Mouse (Mus musculus) urinary bladder, postnatal 10 days (tissue): ENCODE data around the gene Gm13212.
"Not testable (repeated sequence)": the region's sequence is repeated elsewhere in the genome, so short reads cannot be mapped to it uniquely, and the experiment has no call there.

Experiments
- DNase-seq: peaks from one replicate; pipeline ENCODE4 v3.0.0; 2022; ENCODE audit warnings: low spot score

The Gm13212 gene

DNA sequence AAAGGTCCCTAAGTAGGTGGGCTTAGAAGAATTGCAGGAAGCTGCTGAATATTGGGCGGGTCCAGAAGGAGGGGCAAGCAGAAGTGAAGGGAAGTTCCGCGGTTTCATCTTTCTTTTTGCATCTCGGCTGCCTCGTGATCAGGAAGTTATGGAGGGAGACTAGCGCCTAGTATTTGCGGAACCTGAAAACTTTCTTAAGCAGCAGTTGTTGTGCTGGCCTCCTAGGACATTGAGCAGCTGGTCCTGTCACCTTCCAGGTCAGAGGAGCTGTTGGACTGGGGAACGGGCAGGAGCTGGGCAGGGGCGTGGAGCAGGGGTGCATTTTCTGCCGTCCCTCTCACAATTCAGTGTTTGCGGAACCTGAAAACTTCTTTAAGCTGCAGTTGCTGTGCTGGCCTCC is at the start of gene Gm13212:
TSS of gene Gm13212 (plus strand) at position 89 of the 400 bp plus-strand sequence.
- not testable (repeated sequence) for DNase-seq

- not testable (repeated sequence) for DNase-seq
Measured at GRCm38 (mm10) chr4:145543861-145544260, 41.1 kb upstream of the Gm13212 start.

DNA sequence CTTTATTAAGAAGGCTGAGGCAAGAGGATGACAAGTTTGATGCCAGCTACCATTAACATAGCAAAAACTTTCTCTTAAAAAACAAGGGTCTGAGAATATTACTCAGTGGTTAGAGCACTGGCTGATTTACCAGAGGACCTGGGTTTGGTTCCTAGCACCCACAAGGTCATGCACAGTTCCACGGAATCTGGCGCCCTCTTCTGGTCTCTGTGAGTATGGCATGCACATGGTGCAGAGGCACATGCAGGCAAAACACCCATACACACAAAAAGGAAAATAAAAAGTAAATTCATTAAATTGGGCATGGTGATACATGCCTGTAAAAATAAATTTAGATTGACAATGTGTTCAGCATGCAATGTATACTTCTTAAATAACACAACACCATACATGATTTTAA is 39.9 kb upstream of the Gm13212 start:
- not testable (repeated sequence) for DNase-seq

- not testable (repeated sequence) for DNase-seq
Measured at GRCm38 (mm10) chr4:145545734-145546349, 39.1 kb upstream of the Gm13212 start.

DNA sequence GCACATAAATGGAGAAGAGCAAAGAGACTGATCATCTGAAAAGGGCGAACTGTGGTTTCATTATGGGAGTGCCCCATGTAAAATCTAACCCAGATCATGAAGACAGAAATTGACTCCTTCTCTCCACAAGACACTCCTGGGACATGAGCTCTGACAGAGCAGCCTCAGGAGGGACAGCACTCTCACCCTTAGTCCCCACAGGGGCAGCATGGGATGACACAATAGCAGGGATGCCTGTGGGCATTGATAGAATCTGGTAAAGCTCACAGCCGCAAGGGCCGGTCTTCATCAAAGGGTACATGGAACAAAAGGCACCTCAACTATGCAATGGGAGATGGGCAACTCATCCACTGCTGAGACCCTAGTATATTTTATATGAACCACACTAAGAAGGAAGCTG is 38.5 kb upstream of the Gm13212 start:
- not testable (repeated sequence) for DNase-seq

DNA sequence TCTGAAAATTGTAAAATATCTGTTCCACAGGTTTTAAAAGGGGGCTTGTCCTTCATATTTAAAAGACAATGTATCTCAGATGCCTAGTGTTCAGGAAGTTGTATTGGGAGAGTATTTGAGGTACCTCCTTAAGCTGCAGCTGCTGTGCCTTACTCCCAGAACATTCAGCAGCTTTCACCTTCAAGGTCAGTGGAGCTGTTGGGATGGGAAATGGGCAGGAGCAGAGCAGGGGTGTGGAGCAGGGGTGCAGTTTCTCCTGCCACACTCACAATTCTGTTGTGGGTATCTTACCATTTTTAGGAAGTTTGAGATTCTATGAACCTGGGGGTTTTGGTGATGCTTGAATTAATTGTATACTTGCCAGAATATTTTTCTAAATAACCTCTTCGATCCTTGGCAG is 28.3 kb upstream of the Gm13212 start:
- no peak for DNase-seq

DNA sequence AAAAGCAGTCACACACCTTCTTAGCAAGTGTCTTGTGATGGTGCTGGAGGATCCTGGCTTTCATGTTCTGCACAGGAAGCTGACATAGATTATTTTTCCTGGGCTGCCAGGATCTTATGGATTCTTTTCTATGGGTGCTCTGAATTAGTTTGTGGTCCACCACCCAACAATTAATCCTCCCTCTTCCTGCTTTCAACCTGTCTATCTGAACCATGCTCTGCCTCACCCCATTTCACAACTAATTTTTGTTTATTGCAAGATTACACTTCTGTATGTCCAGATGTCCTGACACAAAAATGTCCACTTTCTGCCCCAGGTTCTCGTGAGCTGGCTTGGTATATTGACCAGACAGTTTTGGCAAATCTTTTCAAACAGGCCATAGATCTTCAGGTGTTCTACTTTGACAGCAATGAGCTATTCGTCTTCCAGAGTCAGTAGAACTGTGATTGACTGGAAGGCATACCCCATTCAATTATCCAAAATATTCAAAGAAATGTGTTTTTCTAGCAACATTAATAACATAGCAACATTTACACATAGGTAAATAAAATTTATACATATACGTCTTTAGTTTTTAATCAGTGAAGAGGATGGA is 25.4 kb upstream of the Gm13212 start:
- no peak for DNase-seq

GRCm38 (mm10) chr4:145564111-145564821 is 20.7 kb upstream of the Gm13212 start:
- no peak for DNase-seq

DNA sequence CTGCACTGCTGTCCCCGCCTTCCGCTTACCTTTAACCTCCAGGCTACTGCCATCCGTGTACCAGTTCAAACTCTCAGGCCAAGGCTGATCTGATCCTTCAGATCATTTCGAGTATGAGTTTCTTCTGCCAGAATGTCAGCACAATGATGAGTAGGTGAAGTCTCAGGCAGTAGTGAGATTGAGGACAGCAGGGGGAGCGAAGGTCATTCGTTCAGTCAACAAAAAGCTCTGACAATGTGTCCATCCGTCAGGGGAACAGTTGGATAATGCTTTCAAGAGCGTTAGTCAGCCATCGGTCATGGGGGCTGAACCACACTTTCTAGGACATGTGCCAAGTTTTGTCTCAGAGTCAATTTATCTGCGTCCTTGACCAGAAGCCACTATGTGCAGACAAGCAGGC is 14.5 kb upstream of the Gm13212 start:
- not testable (repeated sequence) for DNase-seq

DNA sequence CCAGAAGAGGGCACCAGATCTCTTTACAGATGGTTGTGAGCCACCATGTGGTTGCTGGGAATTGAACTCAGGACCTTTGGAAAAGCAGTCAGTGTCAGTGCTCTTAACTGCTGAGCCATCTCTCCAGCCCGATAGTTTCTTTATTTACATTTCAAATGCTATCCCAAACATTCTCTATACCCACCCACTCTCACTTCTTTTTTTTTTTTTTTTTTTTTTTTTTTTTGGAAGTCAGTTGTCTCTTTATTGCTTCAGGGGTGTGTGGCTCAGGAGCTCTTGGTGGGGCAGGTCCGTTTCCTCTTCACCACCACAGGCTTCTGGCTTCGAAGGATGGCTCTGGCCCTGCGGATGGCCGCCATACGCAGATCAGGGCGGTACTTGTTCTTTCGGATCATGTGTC is 8.3 kb upstream of the Gm13212 start:
- not testable (repeated sequence) for DNase-seq

DNA sequence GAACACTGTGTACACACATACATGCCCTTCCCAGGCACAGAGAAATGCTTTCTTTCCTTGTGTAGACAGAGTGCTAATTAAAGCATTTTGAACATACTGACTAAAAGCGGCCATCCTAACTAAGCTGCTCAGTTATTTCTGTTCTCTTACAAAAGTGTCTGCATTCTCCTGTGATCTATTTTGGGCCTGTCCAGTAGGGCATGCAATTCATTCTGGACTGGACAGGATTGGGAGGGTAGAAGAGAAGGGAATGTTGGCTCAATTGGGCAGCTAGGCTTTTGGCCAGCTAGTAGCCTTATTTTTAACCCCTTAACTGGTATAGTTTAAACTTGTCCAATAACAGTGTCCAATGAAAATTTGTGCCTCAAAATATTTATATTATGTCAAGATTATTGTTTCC is 4.6 kb upstream of the Gm13212 start:
- not testable (repeated sequence) for DNase-seq

DNA sequence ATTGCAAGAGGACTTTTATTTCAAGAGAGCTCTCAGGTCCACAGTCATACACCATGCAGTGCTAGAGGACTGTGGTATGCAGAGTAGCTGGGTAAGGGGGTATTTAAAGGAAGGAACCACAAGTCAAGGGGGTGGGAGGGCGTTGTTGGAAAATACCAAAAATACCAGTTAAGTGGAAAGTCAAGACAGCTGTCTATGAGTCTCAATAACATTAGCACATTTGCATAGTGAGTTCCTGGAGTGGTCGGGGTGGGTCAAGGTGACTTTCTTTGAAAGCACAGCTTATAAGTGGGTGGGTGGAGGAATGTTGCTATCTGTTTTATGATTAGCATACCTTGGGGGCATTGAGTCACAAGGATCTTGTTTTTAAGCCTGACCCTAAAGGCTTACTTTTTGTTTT is 1.1 kb downstream of the Gm13212 start:
- not testable (repeated sequence) for DNase-seq

GRCm38 (mm10) chr4:145594183-145594582 is 9.2 kb downstream of the Gm13212 start:
- not testable (repeated sequence) for DNase-seq

- DNase-seq = not testable (repeated sequence)
Measured at GRCm38 (mm10) chr4:145594798-145595197, 9.8 kb downstream of the Gm13212 start.

DNA sequence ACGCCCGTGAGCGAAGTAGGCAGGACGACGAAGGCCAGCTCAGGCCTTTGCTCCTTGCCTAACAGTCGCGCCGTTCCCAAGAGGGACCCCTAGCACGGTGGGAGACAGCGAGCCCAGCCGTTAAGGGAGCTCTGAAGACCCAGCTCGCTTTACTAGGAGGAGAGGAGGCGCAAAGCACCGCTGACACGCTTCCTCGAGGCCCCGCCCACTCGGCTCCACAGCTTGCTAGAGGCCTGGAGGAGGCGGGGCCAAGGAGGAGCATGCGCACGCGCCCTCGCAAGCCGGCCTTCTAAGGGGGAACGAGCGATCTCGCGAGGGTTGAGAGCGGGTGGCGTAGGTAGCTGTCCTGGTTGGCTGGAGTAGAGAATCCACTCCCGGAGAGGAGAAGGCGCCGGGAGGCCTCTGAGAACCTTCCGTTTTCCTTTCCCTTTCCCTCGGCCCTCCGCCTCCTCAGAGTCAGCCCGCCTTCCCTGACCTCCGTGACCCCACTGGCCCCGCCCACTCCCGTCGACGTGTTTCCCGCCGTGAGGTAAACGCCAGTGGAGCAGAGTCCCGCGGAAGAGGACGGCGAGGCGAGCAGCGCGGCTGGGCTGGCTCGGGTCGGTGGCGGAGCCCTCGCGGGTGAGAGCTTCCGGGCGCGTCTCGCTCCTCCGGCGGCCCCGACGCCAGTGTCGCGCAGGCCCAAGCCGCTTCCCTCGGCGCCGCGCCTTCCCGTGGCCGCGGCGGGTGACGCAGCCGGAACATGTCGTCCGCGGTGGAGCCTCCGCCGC is 55.6 kb downstream of the Gm13212 start:
- DNase-seq = not testable (repeated sequence)

GRCm38 (mm10) chr4:145670385-145670784 is 85.4 kb downstream of the Gm13212 start, which contains the start of gene Zfp980:
Zfp980 (plus strand) TSS chr4:145670685.
- DNase-seq = not testable (repeated sequence)

DNA sequence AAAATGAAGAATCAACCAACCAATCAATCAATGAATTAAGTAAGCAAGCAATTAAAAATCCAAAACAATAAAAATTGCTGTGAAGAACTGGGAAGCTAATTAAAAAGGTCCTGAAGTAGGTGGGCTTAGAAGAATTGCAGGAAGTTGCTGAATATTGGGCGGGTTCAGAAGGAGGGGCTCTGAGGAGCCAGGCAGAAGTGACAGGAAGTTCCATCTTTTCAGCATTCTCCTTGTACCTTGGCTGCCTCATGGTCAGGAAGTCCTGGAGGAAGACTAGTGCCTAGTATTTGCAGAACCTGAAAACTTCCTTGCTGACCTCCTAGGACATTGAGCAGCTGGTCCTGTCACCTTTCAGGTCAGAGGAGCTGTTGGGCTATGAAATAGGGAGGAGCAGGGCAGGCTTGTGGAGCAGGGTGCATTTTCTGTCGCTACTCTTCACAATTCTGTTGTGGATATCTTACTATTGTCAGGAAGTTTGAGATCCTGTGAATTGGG is 89.4 kb downstream of the Gm13212 start:
- DNase-seq = not testable (repeated sequence)
